ENCODE assay signal across 21 mouse cellular contexts in genomic region chr12:56822122-56822521, GRCm38 (mm10).
DNase-seq lines count a peak whose midpoint lies in the region; ATAC-seq and TF ChIP-seq lines count a peak whose summit lies in the region.
"Had no signal": no experiment of that assay in that cellular context is flagged by ENCODE, and none has a peak within 500 bp of the region (broad histone marks: within the 10 kb centered on the region; RNA-seq: fewer than 3 reads in every experiment).

No protein-coding gene starts in this region.

- H3K36me3 ChIP-seq in embryonic facial prominence, embryonic 13.5 days, result no peaks in the 10 kb centered on the region
- H3K36me3 ChIP-seq in embryonic facial prominence, embryonic 10.5 days (replicated peaks), result no peaks in the 10 kb centered on the region
- H3K36me3 ChIP-seq in limb, embryonic 14.5 days (ENCODE audit: control insufficient read depth, insufficient read depth, low read length), result no peaks in the 10 kb centered on the region
- H3K36me3 ChIP-seq in limb, embryonic 10.5 days, result no peaks in the 10 kb centered on the region
- H3K36me3 ChIP-seq in embryonic facial prominence, embryonic 14.5 days (ENCODE audit: control insufficient read depth, insufficient read depth, low read length), result no peaks in the 10 kb centered on the region
- H3K36me3 ChIP-seq in stomach, postnatal 0 days (ENCODE audit: control insufficient read depth, insufficient read depth, low read length), result no peaks in the 10 kb centered on the region
- H3K36me3 ChIP-seq: G1E had no signal

- no peak for DNase-seq in embryonic facial prominence, embryonic 10.5 days (ENCODE audit: low spot score)
- DNase-seq in limb, embryonic 14.5 days (ENCODE audit: low spot score), result peak; percentile 45
- no peak for DNase-seq in limb, embryonic 10.5 days (ENCODE audit: low spot score)
- DNase-seq in embryonic facial prominence, embryonic 14.5 days (ENCODE audit: low spot score), result peak; percentile 79
- no peak for DNase-seq in stomach, postnatal 0 days (ENCODE audit: low spot score)
- DNase-seq: adrenal gland, adult 2 months; adrenal gland, adult 8-10 months; adrenal gland, postnatal 10 days; adrenal gland, postnatal 14 days; adrenal gland, postnatal 25 days; adrenal gland, postnatal 36 days; B cell, adult 2 months; cerebellum, adult 11 months; cerebellum, adult 11-12 months; cerebellum, adult 18-20 months had no signal

- no peak overlapping the region for H3K4me2 ChIP-seq in embryonic facial prominence, embryonic 13.5 days
- no peak overlapping the region for H3K4me2 ChIP-seq in limb, embryonic 14.5 days (replicated peaks; ENCODE audit: low read depth, low read length, severe bottlenecking)
- no peak overlapping the region for H3K4me2 ChIP-seq in embryonic facial prominence, embryonic 14.5 days (ENCODE audit: low read depth, low read length)
- no peak overlapping the region for H3K4me2 ChIP-seq in stomach, postnatal 0 days (replicated peaks; ENCODE audit: low read depth)

- TF ChIP-seq CTCF in stomach, postnatal 0 days (IDR thresholded peaks at IDR 0.05; ENCODE audit: low read depth), result no peak

- H3K27me3 ChIP-seq in embryonic facial prominence, embryonic 13.5 days, result no peaks in the 10 kb centered on the region; the same call in 1 of the 2 replicates
- no peaks in the 10 kb centered on the region for H3K27me3 ChIP-seq in embryonic facial prominence, embryonic 10.5 days (replicated peaks; ENCODE audit: low read depth, poor library complexity, severe bottlenecking)
- no peaks in the 10 kb centered on the region for H3K27me3 ChIP-seq in limb, embryonic 14.5 days (ENCODE audit: control insufficient read depth, insufficient read depth, low read length)
- H3K27me3 ChIP-seq in limb, embryonic 10.5 days (ENCODE audit: low read depth, poor library complexity, severe bottlenecking), result peaks cover 30% of the 10 kb centered on the region
- no peaks in the 10 kb centered on the region for H3K27me3 ChIP-seq in embryonic facial prominence, embryonic 14.5 days (replicated peaks; ENCODE audit: control insufficient read depth, insufficient read depth, low read length)
- H3K27me3 ChIP-seq in stomach, postnatal 0 days (ENCODE audit: control insufficient read depth, insufficient read depth, low read length), result no peaks in the 10 kb centered on the region
- H3K27me3 ChIP-seq: CH12.LX had no signal

- 48% methylated on average over 2 of the region's 2 CpGs for WGBS in embryonic facial prominence, embryonic 13.5 days
- 76% methylated on average over 2 of the region's 2 CpGs for WGBS in embryonic facial prominence, embryonic 10.5 days
- WGBS in limb, embryonic 14.5 days, result 31% methylated on average over 2 of the region's 2 CpGs
- 60% methylated on average over 2 of the region's 2 CpGs for WGBS in limb, embryonic 10.5 days
- 56% methylated on average over 2 of the region's 2 CpGs for WGBS in embryonic facial prominence, embryonic 14.5 days
- 32% methylated on average over 2 of the region's 2 CpGs for WGBS in stomach, postnatal 0 days

- 0 out of 2 replicates have a peak overlapping the region, but pooled peaks have one; percentile 36 for H3K27ac ChIP-seq in embryonic facial prominence, embryonic 13.5 days
- no peak overlapping the region for H3K27ac ChIP-seq in embryonic facial prominence, embryonic 10.5 days (replicated peaks)
- H3K27ac ChIP-seq in limb, embryonic 14.5 days (replicated peaks; ENCODE audit: low read depth, low read length), result no peak overlapping the region
- H3K27ac ChIP-seq in limb, embryonic 10.5 days, result no peak overlapping the region
- H3K27ac ChIP-seq in embryonic facial prominence, embryonic 14.5 days (replicated peaks; ENCODE audit: low read depth, low read length), result no peak overlapping the region
- no peak overlapping the region for H3K27ac ChIP-seq in stomach, postnatal 0 days (replicated peaks)

- ATAC-seq in embryonic facial prominence, embryonic 13.5 days (ENCODE audit: insufficient number of reproducible peaks, insufficient read depth, low FRiP score, low TSS enrichment, low read depth), result 0 out of 2 replicates have a peak, but pooled peaks have one; percentile 48
- no peak for ATAC-seq in limb, embryonic 14.5 days (ENCODE audit: low FRiP score, low read depth)
- peak; percentile 76 for ATAC-seq in embryonic facial prominence, embryonic 14.5 days (ENCODE audit: low read depth)
- no peak for ATAC-seq in stomach, postnatal 0 days (ENCODE audit: low FRiP score, low TSS enrichment)
- ATAC-seq: activated CD4-positive, CD25-positive, alpha-beta regulatory T cell, adult 4 months; CD4-positive, CD25-positive, alpha-beta regulatory T cell, adult 4 months; Patski had no signal

- H3K9ac ChIP-seq in embryonic facial prominence, embryonic 13.5 days, result no peak overlapping the region
- no peak overlapping the region for H3K9ac ChIP-seq in limb, embryonic 14.5 days (ENCODE audit: low read depth, low read length, severe bottlenecking)
- no peak overlapping the region for H3K9ac ChIP-seq in embryonic facial prominence, embryonic 14.5 days (ENCODE audit: low read depth, low read length)
- H3K9ac ChIP-seq in stomach, postnatal 0 days (ENCODE audit: low read length), result no peak overlapping the region

- H3K4me3 ChIP-seq in embryonic facial prominence, embryonic 13.5 days, result no peak overlapping the region
- H3K4me3 ChIP-seq in embryonic facial prominence, embryonic 10.5 days, result no peak overlapping the region
- no peak overlapping the region for H3K4me3 ChIP-seq in limb, embryonic 14.5 days (replicated peaks; ENCODE audit: low read length)
- no peak overlapping the region for H3K4me3 ChIP-seq in limb, embryonic 10.5 days
- no peak overlapping the region for H3K4me3 ChIP-seq in embryonic facial prominence, embryonic 14.5 days (ENCODE audit: low read depth, low read length)
- H3K4me3 ChIP-seq in stomach, postnatal 0 days (ENCODE audit: low read depth, low read length), result no peak overlapping the region

- TF ChIP-seq EP300 in stomach, postnatal 0 days (optimal IDR thresholded peaks at IDR 0.05), result no peak

- peaks cover 12% of the 10 kb centered on the region for H3K4me1 ChIP-seq in embryonic facial prominence, embryonic 13.5 days
- H3K4me1 ChIP-seq in embryonic facial prominence, embryonic 10.5 days, result peaks cover 8% of the 10 kb centered on the region; the same call in 1 of the 2 replicates
- H3K4me1 ChIP-seq in limb, embryonic 14.5 days (ENCODE audit: control insufficient read depth, insufficient read depth, low read length), result peaks cover 25% of the 10 kb centered on the region
- peaks cover 27% of the 10 kb centered on the region for H3K4me1 ChIP-seq in limb, embryonic 10.5 days
- peaks cover 4% of the 10 kb centered on the region; the same call in 1 of the 2 replicates for H3K4me1 ChIP-seq in embryonic facial prominence, embryonic 14.5 days (ENCODE audit: control insufficient read depth, insufficient read depth, low read length)
- no peaks in the 10 kb centered on the region for H3K4me1 ChIP-seq in stomach, postnatal 0 days (replicated peaks; ENCODE audit: control insufficient read depth, insufficient read depth)

- no peaks in the 10 kb centered on the region for H3K9me3 ChIP-seq in embryonic facial prominence, embryonic 13.5 days
- no peaks in the 10 kb centered on the region for H3K9me3 ChIP-seq in embryonic facial prominence, embryonic 10.5 days
- H3K9me3 ChIP-seq in limb, embryonic 14.5 days (ENCODE audit: control insufficient read depth, low read length), result no peaks in the 10 kb centered on the region
- H3K9me3 ChIP-seq in limb, embryonic 10.5 days (replicated peaks), result no peaks in the 10 kb centered on the region
- H3K9me3 ChIP-seq in embryonic facial prominence, embryonic 14.5 days (ENCODE audit: control insufficient read depth, low read length), result no peaks in the 10 kb centered on the region
- no peaks in the 10 kb centered on the region for H3K9me3 ChIP-seq in stomach, postnatal 0 days (ENCODE audit: control insufficient read depth, low read length)
- H3K9me3 ChIP-seq: G1E had no signal

- TF ChIP-seq POLR2A in limb, embryonic 14.5 days (IDR thresholded peaks at IDR 0.05; ENCODE audit: borderline replicate concordance, extremely low read depth, insufficient read depth, insufficient read length), result no peak

Comparison
In these comparisons a context has a peak if more than half of its experiments do, and no peak if none do; other contexts are left out.
1. DNase-seq: peak in limb, embryonic 14.5 days (single experiment) and embryonic facial prominence, embryonic 14.5 days (single experiment); none in embryonic facial prominence, embryonic 10.5 days (single experiment), limb, embryonic 10.5 days (single experiment) and stomach, postnatal 0 days (single experiment).
2. ATAC-seq: peak in embryonic facial prominence, embryonic 13.5 days (single experiment) and embryonic facial prominence, embryonic 14.5 days (single experiment); none in limb, embryonic 14.5 days (single experiment) and stomach, postnatal 0 days (single experiment).